Mouse (Mus musculus): ENCODE data around the gene Ccl9. TPM values are rescaled to one million over a fixed set of nuclear protein-coding genes. Genes with fewer than 3 reads are reported as not detected.

Gene Ccl9
- polyA plus RNA-seq, 1 experiment from 2014 or later, result 6.0 TPM

Other genes starting within 250 kb of the Ccl9 start
- gene Rasl10b, start 169.5 kb downstream of the Ccl9 start, polyA plus RNA-seq (2014; fragmentation: Nextera tagmentation; extraction: Ambion mirVana), result 1.7 and 2.3 TPM in 2 replicates
- gene Gas2l2, start 149.2 kb downstream of the Ccl9 start, polyA plus RNA-seq (2014; fragmentation: Nextera tagmentation; extraction: Ambion mirVana), result 0.09 TPM in 1 of 2 replicates, not detected in the other
- 1.3 and 1.4 TPM in 2 replicates for gene 1700020L24Rik, start 141.0 kb downstream of the Ccl9 start, polyA plus RNA-seq (2014; fragmentation: Nextera tagmentation; extraction: Ambion mirVana)
- gene Mmp28, start 115.6 kb downstream of the Ccl9 start, polyA plus RNA-seq (2014; fragmentation: Nextera tagmentation; extraction: Ambion mirVana), result 1.2 and 1.5 TPM in 2 replicates
- 13.5 and 14.1 TPM in 2 replicates for gene Taf15, start 105.5 kb downstream of the Ccl9 start, polyA plus RNA-seq (2014; fragmentation: Nextera tagmentation; extraction: Ambion mirVana)
- gene Heatr9, start 56.5 kb downstream of the Ccl9 start, polyA plus RNA-seq (2014; fragmentation: Nextera tagmentation; extraction: Ambion mirVana), result not detected in 2 replicates
- 2.9 and 3.0 TPM in 2 replicates for gene Ccl5, start 48.1 kb downstream of the Ccl9 start, polyA plus RNA-seq (2014; fragmentation: Nextera tagmentation; extraction: Ambion mirVana)
- 3.9 and 4.3 TPM in 2 replicates for gene Ccl6, start 14.5 kb upstream of the Ccl9 start, polyA plus RNA-seq (2014; fragmentation: Nextera tagmentation; extraction: Ambion mirVana)
- not detected in 2 replicates for gene Rpl9-ps1, start 67.0 kb upstream of the Ccl9 start, polyA plus RNA-seq (2014; fragmentation: Nextera tagmentation; extraction: Ambion mirVana)
- gene Ccl3, start 70.7 kb upstream of the Ccl9 start, polyA plus RNA-seq (2014; fragmentation: Nextera tagmentation; extraction: Ambion mirVana), result 0.32 and 0.65 TPM in 2 replicates
- 0.30 and 0.68 TPM in 2 replicates for gene Ccl4, start 83.9 kb upstream of the Ccl9 start, polyA plus RNA-seq (2014; fragmentation: Nextera tagmentation; extraction: Ambion mirVana)
- 0.50 and 2.6 TPM in 2 replicates for gene Wfdc17, start 125.4 kb upstream of the Ccl9 start, polyA plus RNA-seq (2014; fragmentation: Nextera tagmentation; extraction: Ambion mirVana)
- gene Wfdc18, start 130.4 kb upstream of the Ccl9 start, polyA plus RNA-seq (2014; fragmentation: Nextera tagmentation; extraction: Ambion mirVana), result not detected in 2 replicates
- gene Wfdc21, start 168.3 kb upstream of the Ccl9 start, polyA plus RNA-seq (2014; fragmentation: Nextera tagmentation; extraction: Ambion mirVana), result 0.65 TPM in 1 of 2 replicates, not detected in the other
- 24.0 and 28.4 TPM in 2 replicates for gene Heatr6, start 175.1 kb upstream of the Ccl9 start, polyA plus RNA-seq (2014; fragmentation: Nextera tagmentation; extraction: Ambion mirVana)